Mouse (Mus musculus) embryonic fibroblast, embryonic 13.5 days (primary cell): ENCODE results near the gene Hnrnpl. TPM values are rescaled to one million over a fixed set of nuclear protein-coding genes. Genes with fewer than 3 reads are reported as not detected.

Experiments
- H3K27ac ChIP-seq: 2 replicates; pipeline ENCODE4 v1.5.1; 2012; ENCODE audit warnings: low read length, control low read depth, inconsistent platforms; ENCODE audit not compliant: insufficient read depth
- H3K4me1 ChIP-seq: 2 replicates; pipeline ENCODE4 v1.6.1; 2011; ENCODE audit warnings: low read length; ENCODE audit not compliant: control insufficient read depth, insufficient read depth
- H3K4me3 ChIP-seq: 2 replicates; pipeline ENCODE4 v1.5.1; 2011; ENCODE audit warnings: mild to moderate bottlenecking, control low read depth, low read length; ENCODE audit not compliant: insufficient read depth
- CTCF ChIP-seq: IDR thresholded peaks from 2 replicates; pipeline ENCODE4 v1.5.1; 2011; ENCODE audit warnings: mild to moderate bottlenecking, control low read depth, low read length, moderate library complexity, borderline replicate concordance; ENCODE audit not compliant: insufficient read depth
- POLR2A ChIP-seq: IDR thresholded peaks from 2 replicates; pipeline ENCODE4 v1.6.1; 2011; ENCODE audit warnings: low read depth, mild to moderate bottlenecking, control low read depth, low read length, moderate library complexity
- polyA plus RNA-seq: library from polyadenylated mRNA; stranded (reverse); fragments of >200 nt; gene quantifications from 2 replicates; pipeline ENCODE4 v1.2.4, GENCODE M21; 2011; ENCODE audit warnings: low read depth; ENCODE audit not compliant: missing spikeins, insufficient read length

The Hnrnpl gene
- 442 and 496 TPM in 2 replicates for polyA plus RNA-seq

- TF ChIP-seq POLR2A (peak; percentile 61), CTCF (no peak)
Observed at GRCm38 (mm10) chr7:28808221-28808941, at the start of gene Hnrnpl. Gene Hnrnpl (plus strand): TSS chr7:28808541.

GRCm38 (mm10) chr7:28758623-28759022 lies 49.7 kb upstream of the Hnrnpl start:
- H3K4me1 ChIP-seq: no peaks in the 10 kb centered on the region
- H3K27ac ChIP-seq: no peak overlapping the region
- no peak overlapping the region for H3K4me3 ChIP-seq
- TF ChIP-seq POLR2A (no peak), CTCF (no peak)

More at GRCm38 (mm10) chr7:28808221-28808941, at the start of gene Hnrnpl:
- peak within 1 kb of the TSS; percentile 95 for H3K27ac ChIP-seq
- peaks cover 9% of the 10 kb centered on the region for H3K4me1 ChIP-seq
- H3K4me3 ChIP-seq: peak within 1 kb of the TSS; percentile 58

GRCm38 (mm10) chr7:28761907-28762306 lies 46.4 kb upstream of the Hnrnpl start:
- no peak overlapping the region for H3K27ac ChIP-seq
- TF ChIP-seq CTCF (no peak), POLR2A (no peak)
- peaks cover 3% of the 10 kb centered on the region; the same call in 1 of the 2 replicates for H3K4me1 ChIP-seq
- H3K4me3 ChIP-seq: no peak overlapping the region

GRCm38 (mm10) chr7:28765211-28765610 lies 43.1 kb upstream of the Hnrnpl start:
- Histone ChIP-seq H3K27ac (no peak overlapping the region), H3K4me1 (peaks cover 10% of the 10 kb centered on the region; the same call in 1 of the 2 replicates), H3K4me3 (peak overlapping the region; percentile 94)
- TF ChIP-seq POLR2A (no peak), CTCF (no peak)

- no peak for TF ChIP-seq CTCF
- TF ChIP-seq POLR2A: peak; percentile 50
- Histone ChIP-seq H3K27ac (no peak within 1 kb of the TSS), H3K4me3 (peak within 1 kb of the TSS; percentile 94), H3K4me1 (peaks cover 10% of the 10 kb centered on the region; the same call in 1 of the 2 replicates)
Observed at GRCm38 (mm10) chr7:28766173-28766879, 42.0 kb upstream of the Hnrnpl start, which contains the start of gene Sirt2. Gene Sirt2 (plus strand): TSS chr7:28766735.

GRCm38 (mm10) chr7:28766910-28767309 lies 41.4 kb upstream of the Hnrnpl start:
- Histone ChIP-seq H3K27ac (no peak overlapping the region), H3K4me3 (peak overlapping the region; percentile 86), H3K4me1 (peaks cover 10% of the 10 kb centered on the region; the same call in 1 of the 2 replicates)
- no peak for TF ChIP-seq CTCF
- TF ChIP-seq POLR2A: no peak

GRCm38 (mm10) chr7:28767462-28767965 lies 40.8 kb upstream of the Hnrnpl start, which contains the start of gene Nfkbib:
Gene Nfkbib (minus strand): TSS chr7:28767512.
- peaks cover 10% of the 10 kb centered on the region; the same call in 1 of the 2 replicates for H3K4me1 ChIP-seq
- TF ChIP-seq POLR2A (no peak), CTCF (no peak)
- H3K4me3 ChIP-seq: peak within 1 kb of the TSS; percentile 94
- H3K27ac ChIP-seq: no peak within 1 kb of the TSS

GRCm38 (mm10) chr7:28769414-28769958 lies 38.9 kb upstream of the Hnrnpl start:
- Histone ChIP-seq H3K4me1 (peaks cover 10% of the 10 kb centered on the region; the same call in 1 of the 2 replicates), H3K4me3 (no peak overlapping the region), H3K27ac (no peak overlapping the region)
- TF ChIP-seq CTCF (no peak), POLR2A (no peak)

- Histone ChIP-seq H3K4me3 (no peak overlapping the region), H3K4me1 (peaks cover 8% of the 10 kb centered on the region; the same call in 1 of the 2 replicates), H3K27ac (no peak overlapping the region)
- no peak for TF ChIP-seq POLR2A
- TF ChIP-seq CTCF: no peak
Observed at GRCm38 (mm10) chr7:28770309-28770708, 38.0 kb upstream of the Hnrnpl start.
